Mouse (Mus musculus) urinary bladder, postnatal 14 days (tissue): Measurements from ENCODE around the gene Gm5662.
"Not testable (repeated sequence)": the region's sequence is repeated elsewhere in the genome, so short reads cannot be mapped to it uniquely, and the experiment has no call there.

ENCODE experiments used
- DNase-seq: peaks from one replicate; pipeline ENCODE4 v3.0.0; 2021; ENCODE audit warnings: low spot score

The Gm5662 gene

GRCm38 (mm10) chr12:88274400-88274799 is at the start of gene Gm5662:
Gene Gm5662, minus strand, starts transcription at chr12:88274500.
- not testable (repeated sequence) for DNase-seq

GRCm38 (mm10) chr12:88323926-88324325 is 49.6 kb upstream of the Gm5662 start, which contains the start of gene Gm5039:
Gene Gm5039, minus strand, starts transcription at chr12:88324026.
- DNase-seq, result not testable (repeated sequence)

- no peak for DNase-seq
Measured at GRCm38 (mm10) chr12:88314556-88314955, 40.3 kb upstream of the Gm5662 start.

- DNase-seq, result not testable (repeated sequence)
Measured at GRCm38 (mm10) chr12:88297171-88297570, 22.9 kb upstream of the Gm5662 start.

DNA sequence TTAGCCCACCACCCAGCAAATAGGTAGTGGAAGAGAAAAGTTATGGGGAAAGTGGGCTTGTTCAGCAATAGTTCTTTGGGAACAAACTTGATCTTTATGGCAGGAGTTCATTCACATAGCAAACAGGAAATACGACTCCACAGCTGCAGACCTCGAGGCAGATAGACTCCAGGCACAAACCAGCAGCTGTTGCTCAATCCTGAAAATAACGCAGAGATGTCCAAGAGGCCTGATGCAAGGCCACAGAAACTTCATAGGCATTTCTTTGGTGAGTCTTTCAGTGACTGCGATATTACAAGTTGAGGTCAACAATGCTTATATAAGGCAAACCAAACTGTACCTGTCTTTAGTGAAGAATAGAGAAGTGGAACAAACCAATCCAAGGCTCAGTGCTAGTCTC is 18.8 kb upstream of the Gm5662 start:
- DNase-seq, result not testable (repeated sequence)

DNA sequence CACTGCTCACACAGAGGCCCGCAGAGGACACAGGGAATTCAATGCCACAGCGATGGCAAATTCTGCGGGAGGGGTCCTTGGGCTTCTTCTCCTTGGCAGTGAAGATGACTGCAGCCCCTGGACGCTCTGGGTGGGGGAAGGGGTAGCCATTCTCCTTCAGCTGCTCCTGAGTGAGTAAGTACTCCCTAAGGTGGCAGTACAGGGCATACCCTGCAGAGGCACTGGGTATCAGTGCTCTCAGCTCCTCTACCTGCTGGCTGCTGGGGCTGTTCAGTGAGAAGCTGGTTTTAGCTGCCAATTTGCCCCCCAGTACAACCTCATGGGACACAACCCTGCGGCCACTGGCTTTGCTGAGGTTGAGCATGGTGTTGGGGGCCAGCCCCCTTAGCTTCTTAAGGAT is 10.9 kb upstream of the Gm5662 start:
- DNase-seq, result not testable (repeated sequence)

- no peak for DNase-seq
Measured at GRCm38 (mm10) chr12:88257241-88257640, 17.1 kb downstream of the Gm5662 start.

DNA sequence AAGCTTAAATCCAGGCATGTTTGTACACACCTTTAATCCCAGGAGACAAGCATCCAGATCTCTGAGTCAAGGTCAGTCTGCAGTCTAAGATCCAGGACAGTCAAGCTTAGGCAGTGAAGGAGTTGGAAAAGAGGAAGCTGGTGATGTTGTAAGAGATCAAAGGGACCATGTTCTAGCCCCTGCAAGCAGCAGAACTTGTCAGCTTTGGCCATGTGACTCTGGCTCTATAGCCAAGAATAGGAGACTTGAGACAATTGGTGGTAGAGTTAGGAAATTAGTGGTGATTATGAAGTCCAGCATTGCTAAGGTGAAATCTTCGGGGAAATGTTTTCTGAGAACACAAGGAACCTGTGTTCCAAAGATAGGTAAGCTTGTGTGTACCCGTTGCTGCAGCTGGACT is 18.4 kb downstream of the Gm5662 start:
- not testable (repeated sequence) for DNase-seq

DNA sequence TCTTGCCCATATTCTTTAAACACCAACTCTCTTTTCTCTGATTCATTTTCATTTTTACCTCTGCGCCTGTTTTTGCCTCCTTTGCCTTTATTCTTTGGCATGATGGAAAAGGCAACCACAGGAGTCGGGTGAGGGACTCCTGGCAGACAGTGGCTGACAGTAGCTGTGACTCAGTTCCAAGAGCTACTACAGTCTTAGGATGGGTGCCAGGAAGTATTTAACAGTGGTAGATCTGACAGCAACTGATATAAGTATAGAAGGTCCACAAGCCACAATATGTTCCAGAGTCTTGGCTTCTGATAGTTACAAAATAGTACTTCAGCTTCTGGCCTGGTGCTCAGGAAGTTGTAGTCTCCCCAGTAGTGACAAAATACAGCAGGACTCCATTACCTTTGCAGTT is 24.3 kb downstream of the Gm5662 start, which contains the start of gene Gm8332:
Gene Gm8332 (minus strand): TSS at position 101 of the 400 bp plus-strand sequence.
- DNase-seq, result not testable (repeated sequence)

DNA sequence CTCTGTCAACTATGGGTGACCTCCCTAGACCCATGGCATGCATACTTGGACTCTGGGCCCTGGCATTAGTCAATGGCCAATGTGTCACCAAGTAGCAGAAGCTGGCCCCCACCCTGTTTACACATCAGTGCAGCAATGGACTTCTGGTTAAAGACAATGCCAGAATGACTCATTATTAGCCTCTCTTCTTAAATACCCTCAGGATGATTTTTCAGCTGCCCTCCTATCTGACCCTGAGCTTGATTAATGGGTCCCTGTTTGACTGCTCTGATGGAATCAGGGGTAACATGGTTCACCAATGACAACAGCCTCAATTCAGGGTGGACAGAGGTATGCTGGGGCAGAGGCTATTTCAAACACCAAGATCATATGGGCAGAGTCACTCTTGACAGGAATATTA is 28.5 kb downstream of the Gm5662 start:
- DNase-seq, result not testable (repeated sequence)

GRCm38 (mm10) chr12:88242940-88243339 is 31.4 kb downstream of the Gm5662 start:
- not testable (repeated sequence) for DNase-seq
